Mouse (Mus musculus) kidney, embryonic 16.5 days (tissue): Measurements from ENCODE around the gene Ccr8. TPM values are rescaled to one million over a fixed set of nuclear protein-coding genes. Genes with fewer than 3 reads are reported as not detected.

ENCODE experiments used
- ATAC-seq: fragments of 200-750 bp; cut with Nextera tagmentation; 2 replicates; pipeline ENCODE4 v1.8.0; 2017; ENCODE audit warnings: moderate TSS enrichment; ENCODE audit not compliant: low FRiP score, low TSS enrichment
- H3K27ac ChIP-seq: fragments of 300-500 bp; sonication (generic); 2 replicates; pipeline ENCODE4 v1.5.1; 2014; ENCODE audit warnings: low read length
- H3K27me3 ChIP-seq: fragments of 300-500 bp; sonication (generic); 2 replicates; pipeline ENCODE4 v1.6.1; 2014; ENCODE audit warnings: low read length, control low read depth, mixed read lengths; ENCODE audit not compliant: insufficient read depth
- H3K36me3 ChIP-seq: fragments of 300-500 bp; sonication (generic); 2 replicates; pipeline ENCODE4 v1.6.1; 2014; ENCODE audit warnings: low read length, control low read depth, mixed read lengths; ENCODE audit not compliant: insufficient read depth
- H3K4me1 ChIP-seq: fragments of 300-500 bp; sonication (generic); 2 replicates; pipeline ENCODE4 v1.6.1; 2014; ENCODE audit warnings: low read length, control low read depth, mixed read lengths; ENCODE audit not compliant: insufficient read depth
- H3K4me2 ChIP-seq: fragments of 300-500 bp; sonication (generic); replicated peaks from 2 replicates; pipeline ENCODE4 v1.6.1; 2014; ENCODE audit warnings: low read depth, low read length
- H3K4me3 ChIP-seq: fragments of 300-500 bp; sonication (generic); 2 replicates; pipeline ENCODE4 v1.5.1; 2014; ENCODE audit warnings: mild to moderate bottlenecking, low read length
- H3K9ac ChIP-seq: fragments of 300-500 bp; sonication (generic); replicated peaks from 2 replicates; pipeline ENCODE4 v1.6.1; 2014; ENCODE audit warnings: low read length
- H3K9me3 ChIP-seq: fragments of 300-500 bp; sonication (generic); 2 replicates; pipeline ENCODE4 v1.6.1; 2016; ENCODE audit warnings: low read length, control low read depth
- WGBS: fragments of 180-500 bp; shearing (Covaris S2); extraction: QIAGEN DNeasy Blood & Tissue Kit; methylation state at CpG from one replicate; pipeline ENCODE4 v1.1.7; 2014; 5-methylcytosine and 5-hydroxymethylcytosine counted together
- polyA plus RNA-seq: library from polyadenylated mRNA; unstranded; fragments of >200 nt; fragmentation: Nextera tagmentation; extraction: Ambion mirVana; gene quantifications from 2 replicates; pipeline ENCODE4 v1.2.1, GENCODE M21; 2015

The Ccr8 gene
- polyA plus RNA-seq, 1 experiment from 2014 or later, result not detected

DNA sequence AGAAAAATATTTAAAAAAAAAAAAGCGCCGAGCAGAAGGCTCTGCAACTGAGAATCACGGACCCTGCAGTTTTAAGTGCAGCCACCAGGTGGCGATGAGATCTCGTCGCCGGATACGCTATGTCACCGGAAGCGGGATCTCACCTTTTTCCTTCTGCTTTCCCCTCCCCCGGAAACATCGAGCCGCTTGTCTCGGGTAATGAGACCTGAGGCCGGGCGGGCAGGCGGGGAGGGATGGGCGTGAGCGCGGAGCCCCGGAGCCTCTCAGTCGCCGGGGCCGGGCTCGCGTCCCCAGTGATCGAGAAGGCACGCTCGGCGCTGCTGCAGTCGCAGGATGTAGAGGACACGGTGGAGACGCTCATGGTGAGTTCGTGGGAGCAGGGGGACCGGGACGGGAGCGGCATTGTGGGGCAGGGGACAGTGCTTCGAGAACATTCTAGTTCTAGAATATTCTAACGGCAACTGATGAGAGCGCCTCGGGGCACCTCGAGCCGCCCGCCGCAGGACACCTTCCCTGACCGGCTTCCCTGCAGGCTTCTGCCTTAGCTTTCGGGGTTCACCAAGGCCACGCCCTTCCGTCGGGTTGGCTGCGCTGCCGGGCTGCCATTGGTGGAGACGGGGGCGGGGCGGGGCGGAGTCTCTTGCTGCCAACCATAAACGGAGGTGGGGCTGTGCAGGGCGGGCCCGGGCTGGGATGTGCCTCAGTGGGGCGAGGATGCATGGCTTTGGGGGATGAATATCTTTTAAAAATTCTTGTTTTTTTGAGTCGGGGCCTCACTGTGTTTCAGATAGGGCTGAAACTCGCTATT is 18.5 kb downstream of the Ccr8 start, which contains the start of gene Slc25a38:
Slc25a38 (plus strand) TSS at position 164 of the 808 bp plus-strand sequence.
- peak within 1 kb of the TSS; percentile 73 for H3K4me2 ChIP-seq
- H3K27ac ChIP-seq, result peak within 1 kb of the TSS; percentile 97
- H3K9ac ChIP-seq, result peak within 1 kb of the TSS; percentile 77
- under 1% methylated on average over 62 of the region's 62 CpGs for WGBS
- no peaks in the 10 kb centered on the region for H3K27me3 ChIP-seq
- H3K4me3 ChIP-seq, result peak within 1 kb of the TSS; percentile 88
- H3K36me3 ChIP-seq, result no peaks in the 10 kb centered on the region
- H3K9me3 ChIP-seq, result no peaks in the 10 kb centered on the region
- H3K4me1 ChIP-seq, result peaks cover 6% of the 10 kb centered on the region
- peak; percentile 98 for ATAC-seq

DNA sequence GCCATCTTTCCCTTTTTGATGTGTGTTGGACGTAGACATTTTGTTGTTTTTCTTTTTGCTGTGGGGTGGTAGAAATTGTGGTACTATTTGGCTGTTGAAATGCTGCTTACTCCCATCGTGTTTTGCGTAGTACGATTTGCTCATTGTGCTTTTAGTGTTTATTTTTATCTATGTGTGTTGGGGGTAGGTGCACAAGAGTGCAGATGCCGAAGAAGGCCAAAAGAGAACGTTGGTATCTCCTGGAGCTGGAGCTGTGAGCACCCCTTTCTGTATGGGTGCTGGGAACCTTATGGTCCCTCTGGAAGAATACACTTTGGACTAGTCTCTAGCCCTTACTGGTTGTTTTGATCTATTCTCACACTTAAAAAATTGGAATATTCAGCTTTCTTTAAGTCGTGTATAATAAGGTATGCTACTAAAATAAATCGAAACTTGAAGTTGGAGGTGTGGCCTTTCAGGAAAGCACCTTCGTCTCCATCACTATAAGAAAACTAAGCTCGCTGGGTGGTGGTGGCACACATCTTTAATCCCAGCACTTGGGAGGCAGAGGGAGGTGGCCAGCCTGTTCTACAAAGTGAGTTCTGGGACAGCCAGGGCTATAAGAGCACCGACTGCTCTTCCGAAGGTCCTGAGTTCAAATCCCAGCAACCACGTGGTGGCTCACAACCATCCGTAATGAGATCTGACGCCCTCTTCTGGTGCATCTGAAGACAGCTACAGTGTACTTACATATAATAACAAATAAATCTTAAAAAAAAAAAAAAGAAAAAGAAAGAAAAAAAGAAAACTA is 19.4 kb downstream of the Ccr8 start:
- Histone ChIP-seq H3K4me3 (peak overlapping the region; percentile 88), H3K4me1 (peaks cover 6% of the 10 kb centered on the region), H3K27me3 (no peaks in the 10 kb centered on the region), H3K4me2 (peak overlapping the region; percentile 73), H3K36me3 (no peaks in the 10 kb centered on the region), H3K9me3 (no peaks in the 10 kb centered on the region), H3K27ac (peak overlapping the region; percentile 97), H3K9ac (peak overlapping the region; percentile 58)
- 76% methylated on average over 15 of the region's 15 CpGs for WGBS
- ATAC-seq, result no peak

DNA sequence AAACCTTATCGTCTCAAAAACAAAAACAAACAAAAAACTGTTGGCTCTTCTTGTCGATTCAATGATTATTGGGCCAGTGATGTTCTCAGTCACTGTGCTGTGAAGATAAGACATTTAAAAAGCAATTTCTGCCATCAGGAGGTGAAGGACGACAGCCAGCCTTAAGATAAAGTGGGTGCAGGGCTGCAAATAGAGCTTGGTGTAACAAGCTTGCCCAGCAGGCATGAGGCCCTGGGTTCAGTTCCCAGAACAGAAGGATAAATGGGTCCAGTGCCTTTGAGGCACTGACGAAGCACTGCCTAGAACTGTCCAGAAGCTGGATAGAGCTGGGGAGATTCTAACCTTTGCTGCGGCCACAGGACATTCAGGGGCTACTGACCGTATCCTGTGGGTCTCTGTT is 20.6 kb downstream of the Ccr8 start:
- Histone ChIP-seq H3K9ac (no peak overlapping the region), H3K36me3 (peaks cover 2% of the 10 kb centered on the region; the same call in 1 of the 2 replicates), H3K4me1 (peaks cover 6% of the 10 kb centered on the region), H3K4me2 (no peak overlapping the region), H3K9me3 (no peaks in the 10 kb centered on the region), H3K4me3 (no peak overlapping the region), H3K27me3 (no peaks in the 10 kb centered on the region), H3K27ac (no peak overlapping the region)
- 94% methylated on average over 6 of the region's 6 CpGs for whole genome bisulfite sequencing
- no peak for ATAC-seq

DNA sequence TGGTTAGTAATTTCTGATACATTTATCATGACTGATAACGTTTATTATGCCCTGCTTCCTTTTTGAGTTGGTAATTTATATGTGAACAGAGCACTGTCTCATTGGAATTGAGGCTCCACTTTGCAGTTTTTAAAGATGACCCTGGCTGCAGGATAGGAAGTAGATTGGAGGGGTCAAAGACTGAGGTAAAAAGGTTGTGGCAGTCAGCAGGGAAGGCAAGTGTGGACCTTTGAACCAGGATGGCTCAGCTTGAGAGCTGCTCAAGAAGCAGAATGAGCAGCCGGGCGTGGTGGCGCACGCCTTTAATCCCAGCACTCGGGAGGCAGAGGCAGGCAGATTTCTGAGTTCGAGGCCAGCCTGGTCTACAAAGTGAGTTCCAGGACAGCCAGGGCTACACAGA is 21.5 kb downstream of the Ccr8 start:
- no peak overlapping the region for H3K4me2 ChIP-seq
- ATAC-seq, result no peak
- H3K9me3 ChIP-seq, result no peaks in the 10 kb centered on the region
- H3K27me3 ChIP-seq, result no peaks in the 10 kb centered on the region
- H3K9ac ChIP-seq, result no peak overlapping the region
- peaks cover 11% of the 10 kb centered on the region; the same call in 1 of the 2 replicates for H3K36me3 ChIP-seq
- 94% methylated on average over 6 of the region's 7 CpGs for WGBS
- H3K27ac ChIP-seq, result no peak overlapping the region
- no peak overlapping the region for H3K4me3 ChIP-seq
- peaks cover 6% of the 10 kb centered on the region for H3K4me1 ChIP-seq

DNA sequence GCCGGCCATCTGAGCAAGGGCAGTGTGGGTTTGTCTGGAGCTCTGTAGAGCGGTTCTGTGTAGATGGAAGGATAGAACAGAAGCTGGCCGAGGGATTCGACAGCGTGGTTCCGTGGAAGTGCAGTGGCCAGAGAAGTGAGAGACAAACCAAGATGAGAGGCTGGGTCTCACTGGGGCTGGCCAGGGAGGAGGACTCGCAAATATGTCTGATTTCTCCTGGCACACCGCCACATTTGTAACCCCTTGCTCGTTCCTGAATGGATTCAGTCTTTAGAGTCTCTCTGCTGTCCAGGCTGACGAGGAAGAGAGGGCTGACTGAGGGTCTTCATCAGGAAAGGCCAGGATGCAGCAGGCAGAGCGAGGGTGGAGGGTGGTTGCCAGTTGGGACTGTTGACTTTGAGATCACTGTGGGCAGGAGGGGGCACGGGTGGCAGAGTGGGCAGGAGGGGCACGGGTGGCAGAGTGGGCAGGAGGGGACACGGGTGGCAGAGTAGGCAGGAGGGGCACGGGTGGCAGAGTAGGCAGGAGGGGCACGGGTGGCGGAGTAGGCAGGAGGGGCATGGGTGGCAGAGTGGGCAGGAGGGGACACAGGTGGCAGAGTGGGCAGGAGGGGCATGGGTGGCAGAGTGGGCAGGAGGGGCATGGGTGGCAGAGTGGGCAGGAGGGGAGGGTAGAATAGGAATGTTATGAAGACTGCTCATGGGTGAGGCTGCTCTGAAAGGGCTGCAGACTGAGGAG is 22.3 kb downstream of the Ccr8 start:
- 86% methylated on average over 13 of the region's 17 CpGs for WGBS

DNA sequence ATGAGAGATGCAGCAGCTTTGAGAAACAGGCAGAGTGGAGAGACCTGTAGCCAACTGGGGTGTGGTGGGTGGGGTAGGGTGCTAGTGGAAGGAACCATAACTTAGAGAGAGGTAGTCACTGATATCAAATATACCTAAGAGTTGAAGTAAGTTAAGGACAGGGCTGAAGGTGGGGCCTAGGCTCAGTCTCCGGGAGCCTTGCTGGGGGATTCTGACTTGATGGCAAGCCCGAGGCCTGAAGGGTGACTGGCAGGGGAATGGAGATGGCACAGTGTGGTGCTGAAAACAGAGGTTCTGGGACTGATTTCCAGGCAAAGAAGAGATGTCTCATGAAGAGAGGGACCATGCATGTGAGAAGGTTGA is 22.9 kb downstream of the Ccr8 start:
- peaks cover 6% of the 10 kb centered on the region for H3K4me1 ChIP-seq
- H3K27ac ChIP-seq, result no peak overlapping the region
- no peak for ATAC-seq
- no peaks in the 10 kb centered on the region for H3K9me3 ChIP-seq
- no peak overlapping the region for H3K4me2 ChIP-seq
- no peak overlapping the region for H3K9ac ChIP-seq
- peaks cover 13% of the 10 kb centered on the region; the same call in 1 of the 2 replicates for H3K36me3 ChIP-seq
- 86% methylated on average over 2 of the region's 2 CpGs for WGBS
- no peaks in the 10 kb centered on the region for H3K27me3 ChIP-seq
- no peak overlapping the region for H3K4me3 ChIP-seq

More for the DNA sequence above, 22.3 kb downstream of the Ccr8 start:
- Histone ChIP-seq H3K36me3 (peaks cover 13% of the 10 kb centered on the region; the same call in 1 of the 2 replicates), H3K27ac (no peak overlapping the region), H3K4me2 (no peak overlapping the region), H3K9me3 (no peaks in the 10 kb centered on the region), H3K9ac (no peak overlapping the region), H3K27me3 (no peaks in the 10 kb centered on the region), H3K4me3 (no peak overlapping the region), H3K4me1 (peaks cover 6% of the 10 kb centered on the region)
- no peak for ATAC-seq

DNA sequence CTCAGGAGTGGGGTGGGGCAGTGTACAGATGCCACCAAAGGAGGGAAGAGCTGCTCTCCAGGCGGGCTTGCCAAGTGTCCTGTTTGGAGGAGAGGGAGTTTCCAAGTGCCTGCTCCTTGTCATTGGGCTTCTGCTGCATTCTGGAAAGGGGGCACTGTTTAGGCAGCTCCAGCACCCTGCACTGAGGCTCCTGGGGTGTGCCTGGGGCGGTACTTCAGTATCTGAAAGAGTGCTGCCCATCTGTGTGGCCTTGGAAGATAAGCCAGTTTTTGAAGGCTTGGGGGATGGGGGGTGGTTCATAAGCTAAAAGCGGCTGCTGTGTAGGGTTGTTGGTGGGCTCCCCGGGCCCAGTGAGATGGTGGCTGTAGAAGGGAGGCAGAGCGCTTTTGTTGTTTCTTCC is 23.7 kb downstream of the Ccr8 start:
- Histone ChIP-seq H3K9ac (no peak overlapping the region), H3K4me3 (no peak overlapping the region), H3K36me3 (peaks cover 19% of the 10 kb centered on the region; the same call in 1 of the 2 replicates), H3K4me2 (no peak overlapping the region), H3K27me3 (no peaks in the 10 kb centered on the region), H3K27ac (no peak overlapping the region), H3K9me3 (no peaks in the 10 kb centered on the region), H3K4me1 (peaks cover 6% of the 10 kb centered on the region)
- no peak for ATAC-seq
- 87% methylated on average over 5 of the region's 5 CpGs for WGBS

DNA sequence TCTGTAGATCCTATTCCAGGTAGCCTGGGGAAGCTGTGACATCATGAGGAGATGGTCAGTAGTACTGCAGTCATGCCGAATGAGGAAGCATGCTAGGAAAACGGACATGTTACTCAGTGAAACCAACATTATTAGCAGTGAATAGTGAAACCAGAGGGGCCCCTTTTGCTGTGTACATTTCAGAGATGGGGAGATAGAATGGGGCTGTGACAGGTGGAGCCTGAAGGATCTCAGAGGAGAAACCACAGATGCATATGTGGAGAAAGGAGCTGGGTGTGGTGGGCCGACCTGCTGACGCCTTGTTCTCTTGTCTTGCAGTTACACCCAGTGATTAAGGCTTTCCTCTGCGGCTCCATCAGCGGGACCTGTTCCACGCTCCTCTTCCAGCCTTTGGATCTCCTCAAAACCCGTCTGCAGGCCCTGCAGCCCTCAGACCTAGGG is 24.3 kb downstream of the Ccr8 start:
- no peak for ATAC-seq
- Histone ChIP-seq H3K36me3 (peaks cover 20% of the 10 kb centered on the region; the same call in 1 of the 2 replicates), H3K9me3 (no peaks in the 10 kb centered on the region), H3K27me3 (no peaks in the 10 kb centered on the region), H3K27ac (no peak overlapping the region), H3K9ac (no peak overlapping the region), H3K4me3 (no peak overlapping the region), H3K4me2 (no peak overlapping the region), H3K4me1 (peaks cover 3% of the 10 kb centered on the region)
- 91% methylated on average over 8 of the region's 8 CpGs for WGBS

DNA sequence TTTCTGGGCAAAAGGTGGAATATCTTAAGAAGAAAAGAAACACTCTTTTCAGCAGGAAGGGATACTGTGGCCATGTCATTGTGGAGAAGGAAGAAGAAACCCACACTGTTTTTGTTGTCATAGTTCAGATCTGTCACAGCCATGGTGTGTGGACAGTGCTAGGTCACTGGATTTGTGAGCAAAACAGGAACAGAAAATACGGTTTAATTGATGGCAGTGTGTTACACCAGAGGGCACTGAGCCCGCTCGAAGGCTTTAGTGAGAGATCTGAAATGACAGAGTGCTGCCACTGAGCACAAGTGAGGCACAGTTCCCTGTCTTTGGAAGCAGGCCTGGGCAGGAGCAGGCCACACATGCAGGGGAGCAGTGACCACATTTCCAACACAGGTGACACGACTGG is 26.3 kb downstream of the Ccr8 start:
- Histone ChIP-seq H3K4me1 (no peaks in the 10 kb centered on the region), H3K4me2 (no peak overlapping the region), H3K9me3 (no peaks in the 10 kb centered on the region), H3K9ac (no peak overlapping the region), H3K36me3 (peaks cover 31% of the 10 kb centered on the region), H3K4me3 (no peak overlapping the region), H3K27ac (no peak overlapping the region), H3K27me3 (no peaks in the 10 kb centered on the region)
- ATAC-seq, result no peak
- WGBS, result 88% methylated on average over 4 of the region's 4 CpGs
